Mouse (Mus musculus) spleen, adult 12 weeks (tissue): ENCODE measurements around the gene Dmrtc2.
"Not testable (repeated sequence)": the region's sequence is repeated elsewhere in the genome, so short reads cannot be mapped to it uniquely, and the experiment has no call there.

ENCODE experiments used
- DNase-seq: peaks from one replicate; pipeline ENCODE4 v3.0.0; 2022; ENCODE audit warnings: low spot score

Dmrtc2 gene

GRCm38 (mm10) chr7:24869080-24869479 is 777 bp upstream of the Dmrtc2 start:
- no peak for DNase-seq

- no peak for DNase-seq
Observed at GRCm38 (mm10) chr7:24877588-24877987, 7.7 kb downstream of the Dmrtc2 start.

- DNase-seq = no peak
Observed at GRCm38 (mm10) chr7:24879620-24880019, 9.8 kb downstream of the Dmrtc2 start.

GRCm38 (mm10) chr7:24882416-24883199 is 12.8 kb downstream of the Dmrtc2 start:
- DNase-seq = no peak

GRCm38 (mm10) chr7:24883896-24884692 is 14.2 kb downstream of the Dmrtc2 start, which contains the start of gene Rps19:
TSS of gene Rps19 (plus strand) at chr7:24884371.
- peak; percentile 97 for DNase-seq

GRCm38 (mm10) chr7:24884693-24885291 is 14.9 kb downstream of the Dmrtc2 start:
- DNase-seq = no peak

GRCm38 (mm10) chr7:24885468-24886307 is 15.8 kb downstream of the Dmrtc2 start:
- DNase-seq = no peak

- no peak for DNase-seq
Observed at GRCm38 (mm10) chr7:24886308-24886633, 16.4 kb downstream of the Dmrtc2 start.

GRCm38 (mm10) chr7:24887096-24887495 is 17.2 kb downstream of the Dmrtc2 start:
- no peak for DNase-seq

GRCm38 (mm10) chr7:24889431-24890220 is 19.8 kb downstream of the Dmrtc2 start:
- DNase-seq = no peak

GRCm38 (mm10) chr7:24890281-24891216 is 20.7 kb downstream of the Dmrtc2 start:
- DNase-seq = peak; percentile 65

- no peak for DNase-seq
Observed at GRCm38 (mm10) chr7:24891241-24892124, 21.6 kb downstream of the Dmrtc2 start.

GRCm38 (mm10) chr7:24892125-24892583 is 22.3 kb downstream of the Dmrtc2 start:
- DNase-seq = no peak

- DNase-seq = not testable (repeated sequence)
Observed at GRCm38 (mm10) chr7:24895749-24896148, 25.9 kb downstream of the Dmrtc2 start.

GRCm38 (mm10) chr7:24896269-24896668 is 26.4 kb downstream of the Dmrtc2 start:
- DNase-seq = no peak

- peak; percentile 57 for DNase-seq
Observed at GRCm38 (mm10) chr7:24897224-24897623, 27.4 kb downstream of the Dmrtc2 start, which contains the start of gene Cd79a. TSS of gene Cd79a (plus strand) at chr7:24897381.

- DNase-seq = no peak
Observed at GRCm38 (mm10) chr7:24897959-24898358, 28.1 kb downstream of the Dmrtc2 start.

- no peak for DNase-seq
Observed at GRCm38 (mm10) chr7:24901114-24901513, 31.3 kb downstream of the Dmrtc2 start.

GRCm38 (mm10) chr7:24901842-24902241 is 32.0 kb downstream of the Dmrtc2 start:
- DNase-seq = peak; percentile 25
